ENCODE assay signal across 14 mouse cellular contexts in genomic region chr12:85949667-85950066, GRCm38 (mm10).
"Had no signal": no experiment of that assay in that cellular context is flagged by ENCODE, and none has a peak within 500 bp of the region (broad histone marks: within the 10 kb centered on the region; RNA-seq: fewer than 3 reads in every experiment).

No protein-coding gene starts in this region.

- H3K36me3 ChIP-seq: intestine, embryonic 15.5 days had no signal

- H3K9me3 ChIP-seq: intestine, embryonic 15.5 days; kidney, embryonic 15.5 days; liver, embryonic 13.5 days had no signal

- ATAC-seq: intestine, embryonic 15.5 days had no signal

- H3K4me2 ChIP-seq: intestine, embryonic 15.5 days; kidney, embryonic 15.5 days; liver, embryonic 13.5 days; midbrain, embryonic 11.5 days had no signal

- DNase-seq: kidney, adult 11 months; kidney, adult 8-10 months; kidney, postnatal 10 days; kidney, postnatal 36 days; liver, embryonic 13.5 days; lung, adult 2 months; lung, postnatal 4 days; midbrain, embryonic 14.5 days; thymus, adult 2 months; thymus, postnatal 14 days; thymus, postnatal 4 days had no signal

- H3K4me3 ChIP-seq: intestine, embryonic 15.5 days; kidney, embryonic 15.5 days; liver, embryonic 13.5 days had no signal

- H3K27ac ChIP-seq: intestine, embryonic 15.5 days; kidney, embryonic 15.5 days; liver, embryonic 13.5 days had no signal

- H3K27me3 ChIP-seq: intestine, embryonic 15.5 days; kidney, embryonic 15.5 days; liver, embryonic 13.5 days had no signal

- H3K9ac ChIP-seq: intestine, embryonic 15.5 days; kidney, embryonic 15.5 days; liver, embryonic 13.5 days had no signal
